Mouse (Mus musculus) neural tube, embryonic 10.5 days (tissue): ENCODE data around the gene Tmem50b.
"Not testable (repeated sequence)": the region's sequence is repeated elsewhere in the genome, so short reads cannot be mapped to it uniquely, and the experiment has no call there.

Experiments
- DNase-seq: peaks from one replicate; pipeline ENCODE4 v3.0.0-alpha.2; 2017; ENCODE audit warnings: low spot score; ENCODE audit errors: extremely low spot score

Tmem50b gene

DNA sequence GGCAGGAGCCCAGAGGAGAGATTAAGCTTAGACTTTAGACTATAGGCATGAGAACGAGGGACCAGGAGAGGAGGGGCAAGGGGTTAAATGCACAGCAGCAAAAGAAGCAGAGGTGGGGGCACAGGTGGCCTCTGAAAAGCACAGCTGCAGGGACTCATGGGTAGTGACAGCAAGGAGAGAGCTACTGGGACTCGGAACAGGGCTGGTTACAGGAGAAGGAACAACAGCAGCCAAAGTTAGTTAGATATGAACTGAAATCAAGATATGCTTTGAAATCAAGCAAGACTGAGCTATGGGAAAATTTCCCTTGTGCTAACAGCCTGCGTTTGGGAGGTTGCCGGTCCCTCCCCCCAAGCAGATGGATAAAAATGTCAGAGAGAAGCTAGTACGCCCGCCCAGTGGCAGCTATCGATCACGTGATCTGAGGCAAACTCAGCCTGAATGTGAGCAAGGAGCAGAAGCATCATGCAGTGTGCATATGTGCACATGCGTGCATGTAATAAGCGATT lies 56.0 kb downstream of the Tmem50b start:
- no peak for DNase-seq

DNA sequence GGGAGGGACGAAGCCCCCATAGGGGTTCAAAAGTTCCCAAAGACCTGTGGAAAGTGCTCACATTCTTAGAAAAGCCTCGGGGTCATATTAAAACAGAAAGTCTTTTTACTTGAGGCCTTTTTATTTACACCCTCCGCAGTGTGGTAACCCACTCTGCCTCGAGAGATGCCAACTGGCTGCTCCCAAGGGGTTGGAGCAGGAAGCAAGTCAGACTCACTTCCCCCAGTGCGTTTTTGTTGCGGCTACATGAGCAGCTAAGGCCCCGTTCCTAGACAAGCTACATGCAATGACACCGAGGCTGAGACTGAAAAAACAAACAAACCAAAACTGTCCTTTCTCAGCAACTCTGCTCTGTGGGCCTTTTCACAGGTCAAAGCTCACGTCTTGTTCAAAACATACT lies 59.1 kb downstream of the Tmem50b start:
- DNase-seq = no peak

GRCm38 (mm10) chr16:91538051-91538450 lies 59.5 kb downstream of the Tmem50b start:
- no peak for DNase-seq

GRCm38 (mm10) chr16:91537065-91537464 lies 60.5 kb downstream of the Tmem50b start:
- no peak for DNase-seq

- DNase-seq = no peak
Observed at GRCm38 (mm10) chr16:91536372-91536771, 61.2 kb downstream of the Tmem50b start.

DNA sequence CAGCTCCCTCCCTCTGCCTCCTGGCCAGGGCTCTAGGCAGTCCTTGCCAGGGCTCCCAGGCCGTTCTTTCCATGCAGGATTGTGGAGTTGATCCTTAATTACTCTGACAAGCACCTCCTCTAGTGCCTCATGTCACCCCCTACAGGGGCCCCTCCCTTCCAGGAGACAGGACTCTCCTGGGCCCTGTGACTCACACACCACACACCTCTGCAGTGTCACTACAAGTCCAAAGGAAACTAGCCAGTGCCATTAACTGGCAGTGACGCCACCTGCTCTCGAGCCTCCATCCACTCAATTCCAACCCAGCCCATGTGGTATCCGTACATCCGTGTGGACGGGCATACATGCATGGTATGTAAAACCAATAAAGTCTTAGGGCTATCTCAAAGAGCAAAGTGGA lies 62.7 kb downstream of the Tmem50b start:
- no peak for DNase-seq

DNA sequence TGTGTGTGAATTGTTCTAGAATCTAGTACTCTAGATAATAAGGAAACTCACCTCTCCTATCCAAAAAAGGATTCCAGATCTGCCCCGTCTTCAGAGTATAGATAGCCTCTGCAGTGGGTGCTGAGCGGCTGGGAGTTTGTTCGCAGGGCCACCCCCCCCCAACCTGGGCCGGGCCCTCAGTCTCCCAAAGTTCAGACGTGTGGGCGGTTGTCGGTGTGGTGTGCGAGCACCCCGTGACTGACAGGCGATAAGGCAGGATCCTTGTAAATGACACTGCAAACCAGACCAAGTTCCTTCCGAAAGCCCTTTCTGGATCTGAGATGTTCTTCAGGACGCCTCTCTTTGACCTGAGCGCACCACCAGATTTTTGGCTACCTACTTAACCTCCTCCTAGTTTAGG lies 63.1 kb downstream of the Tmem50b start:
- peak; percentile 96 for DNase-seq

DNA sequence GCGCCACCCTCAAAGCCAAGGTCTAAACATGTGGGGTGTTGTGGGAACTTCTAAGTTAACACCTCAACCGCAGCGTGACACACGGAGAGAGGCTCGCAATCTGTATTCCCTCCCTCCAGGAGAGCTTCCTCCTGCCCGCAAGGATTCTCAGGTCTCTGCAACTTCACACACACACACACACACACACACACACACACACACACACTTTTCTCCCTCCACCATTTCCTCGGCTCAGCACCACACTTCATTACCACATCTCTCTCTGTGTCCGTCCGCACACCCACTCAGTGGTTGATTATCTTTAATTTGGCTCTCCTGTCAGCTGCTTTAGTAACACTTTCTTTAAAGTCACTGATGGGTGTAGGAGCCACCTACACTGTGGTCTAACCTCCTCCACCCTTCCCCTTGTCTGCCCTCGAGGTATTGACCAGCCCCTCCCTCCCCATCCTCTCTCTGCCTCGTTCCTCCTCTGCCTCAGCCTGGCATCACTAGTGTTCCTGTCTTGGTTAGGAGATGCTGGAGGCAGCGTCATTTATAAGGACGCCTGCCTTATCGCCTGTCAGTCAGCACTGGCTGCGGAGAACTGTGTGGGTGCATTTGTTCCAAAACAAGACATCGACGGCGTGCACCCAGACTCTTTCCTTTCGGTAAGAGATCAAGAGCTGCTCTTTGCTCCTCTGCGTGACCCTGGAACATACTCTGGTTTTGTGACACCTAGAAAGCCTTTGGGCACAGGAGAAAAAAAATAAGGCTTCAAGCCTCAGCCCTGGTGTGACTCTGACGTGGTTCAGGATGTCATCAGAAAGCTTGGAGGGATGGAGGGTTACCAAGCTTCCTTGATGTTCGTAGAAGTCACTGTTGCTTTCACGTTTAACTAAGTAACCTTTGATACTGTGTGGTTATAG lies 64.3 kb downstream of the Tmem50b start:
- no peak for DNase-seq

DNA sequence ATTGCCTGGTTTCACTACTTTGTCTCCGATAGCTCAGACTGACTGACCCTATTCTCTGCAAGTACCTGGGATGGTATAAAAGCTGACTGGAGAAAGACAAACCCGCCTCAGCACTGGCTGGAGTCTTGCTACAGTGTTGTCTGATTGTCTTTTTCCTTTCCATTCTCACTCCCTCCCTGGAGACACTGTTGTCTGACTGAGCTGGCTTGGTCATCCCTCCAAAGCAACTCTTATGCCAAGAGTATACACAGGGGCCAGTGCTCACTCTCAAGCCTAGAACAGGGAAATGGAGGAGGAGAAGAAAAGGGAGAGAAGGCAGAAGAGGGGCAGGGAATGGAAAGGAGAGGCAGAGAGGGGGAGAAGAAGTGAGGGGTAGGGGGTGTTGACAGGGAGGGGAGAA lies 65.2 kb downstream of the Tmem50b start:
- no peak for DNase-seq

GRCm38 (mm10) chr16:91531856-91532255 lies 65.7 kb downstream of the Tmem50b start:
- no peak for DNase-seq

DNA sequence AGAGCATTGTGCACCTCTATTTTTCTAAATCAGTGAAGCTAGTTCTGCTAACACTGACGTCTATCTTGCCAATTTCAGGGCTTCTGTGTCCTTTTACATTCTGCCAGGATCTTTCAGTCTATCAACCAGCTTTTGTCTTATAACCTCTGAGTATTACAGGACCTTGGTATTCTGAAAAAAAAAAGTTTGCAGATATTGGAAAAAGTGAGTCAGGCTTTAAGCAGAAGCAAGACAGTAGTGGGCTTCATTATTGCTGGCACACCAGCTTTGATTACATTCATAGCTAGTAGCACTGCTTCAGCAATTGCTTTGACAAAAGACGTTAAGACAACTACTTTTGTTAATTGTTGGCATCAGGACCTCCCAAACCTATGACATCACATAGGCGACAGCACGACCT lies 66.8 kb downstream of the Tmem50b start:
- not testable (repeated sequence) for DNase-seq

DNA sequence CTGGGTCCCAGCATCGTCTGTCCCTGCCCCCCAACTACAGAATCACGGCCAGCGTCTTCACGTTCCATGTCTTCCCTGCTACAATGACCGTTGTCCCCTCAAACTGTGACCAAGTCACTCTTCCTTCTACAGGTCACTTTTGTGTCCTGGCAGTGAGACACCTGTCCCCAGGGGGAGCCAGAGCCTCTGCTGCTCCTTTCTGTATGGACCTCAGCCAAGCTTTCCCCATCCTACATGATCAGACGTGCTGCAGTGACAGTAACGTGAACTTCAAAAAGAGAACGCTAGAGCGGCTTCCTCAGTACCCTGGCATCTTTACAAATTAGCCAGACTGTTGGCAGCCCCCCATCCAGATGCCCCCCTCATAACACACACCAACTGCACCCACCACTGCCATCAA lies 69.0 kb downstream of the Tmem50b start:
- DNase-seq = no peak

GRCm38 (mm10) chr16:91527500-91527899 lies 70.1 kb downstream of the Tmem50b start:
- no peak for DNase-seq

- DNase-seq = no peak
Observed at GRCm38 (mm10) chr16:91527051-91527450, 70.5 kb downstream of the Tmem50b start.

GRCm38 (mm10) chr16:91526274-91526673 lies 71.3 kb downstream of the Tmem50b start:
- DNase-seq = no peak
